Mouse (Mus musculus) kidney, adult 2 months (tissue): ENCODE data around the gene Vangl2.

ENCODE experiments used
- CTCF ChIP-seq: fragments of 200-500 bp; conservative IDR thresholded peaks from 2 replicates; pipeline ENCODE4 v1.5.1; 2011; ENCODE audit warnings: low read depth, mild to moderate bottlenecking, control low read depth, low read length, moderate library complexity, mixed read lengths; ENCODE audit not compliant: insufficient read depth, insufficient read length
- POLR2A ChIP-seq: fragments of 200-500 bp; IDR thresholded peaks from one replicate; pipeline ENCODE4 v1.6.1; 2011; ENCODE audit warnings: low read depth, low read length, control low read depth

GRCm38 (mm10) chr1:171960726-171961125 is 67.5 kb downstream of the Vangl2 start:
- TF ChIP-seq POLR2A (no peak), CTCF (no peak)
